In genomic region chr6:145249291-145250184, GRCm38 (mm10) we compare ENCODE assay signal across 8 mouse cellular contexts. TPM values are rescaled to one million over a fixed set of nuclear protein-coding genes. Genes with fewer than 3 reads are reported as not detected.
DNase-seq lines count a peak whose midpoint lies in the region; ATAC-seq lines count a peak whose summit lies in the region.

No protein-coding gene starts in this region.

- no peaks in the 10 kb centered on the region for H3K27me3 ChIP-seq in hindbrain, embryonic 16.5 days (replicated peaks; ENCODE audit: control insufficient read depth, insufficient read depth, low read length)
- no peaks in the 10 kb centered on the region for H3K27me3 ChIP-seq in megakaryocyte, embryonic 14.5 days (replicated peaks)

- 0 out of 2 replicates have a peak, but pooled peaks cover 2% of the 10 kb centered on the region for H3K36me3 ChIP-seq in hindbrain, embryonic 16.5 days (ENCODE audit: control insufficient read depth, insufficient read depth, low read length)
- peaks cover 31% of the 10 kb centered on the region for H3K36me3 ChIP-seq in megakaryocyte, embryonic 14.5 days (replicated peaks; ENCODE audit: low read length)

- peaks cover 13% of the 10 kb centered on the region for H3K4me1 ChIP-seq in hindbrain, embryonic 16.5 days (ENCODE audit: control insufficient read depth, insufficient read depth, low read depth, low read length)
- H3K4me1 ChIP-seq in megakaryocyte, embryonic 14.5 days, result peaks cover 69% of the 10 kb centered on the region

- under 1% methylated on average over 77 of the region's 124 CpGs for WGBS in hindbrain, embryonic 16.5 days

- intact Hi-C loops in left cerebral cortex, postnatal 14 days (cut with DNase I), result loop anchor here (2.0 kb wide), 2 partner anchors 53 to 91 kb away; no protein-coding TSS in a partner anchor

- H3K9me3 ChIP-seq in hindbrain, embryonic 16.5 days (ENCODE audit: control insufficient read depth, low read length), result no peaks in the 10 kb centered on the region
- H3K9me3 ChIP-seq in megakaryocyte, embryonic 14.5 days, result no peaks in the 10 kb centered on the region

- peak; percentile 57 for ATAC-seq in hindbrain, embryonic 16.5 days

- H3K4me3 ChIP-seq in hindbrain, embryonic 16.5 days (ENCODE audit: low read length), result peak overlapping the region; percentile 90
- H3K4me3 ChIP-seq in megakaryocyte, embryonic 14.5 days (replicated peaks), result peak overlapping the region; percentile 98

- peak; percentile 73 to 88 for DNase-seq in adrenal gland, adult (ENCODE audit: inconsistent age in 2 of 2, low spot score in 1 of 2)
- peak; percentile 61 to 64 for DNase-seq in cerebellum, postnatal 36 days
- peak; percentile 25 to 45 for DNase-seq in frontal cortex, postnatal 36 days (ENCODE audit: low spot score in 2 of 2)
- peak; percentile 16 to 36 for DNase-seq in left cerebral cortex, postnatal 14 days (ENCODE audit: low spot score in 2 of 2)
- peak; percentile 60 to 63 for DNase-seq in right cerebral cortex, postnatal 10 days (ENCODE audit: low spot score in 2 of 2)
- peak; percentile 37 to 40 for DNase-seq in urinary bladder, postnatal 36 days (ENCODE audit: low spot score in 2 of 2)

- H3K27ac ChIP-seq in hindbrain, embryonic 16.5 days (ENCODE audit: low read depth, low read length), result peak overlapping the region; percentile 91

- H3K4me2 ChIP-seq in hindbrain, embryonic 16.5 days (ENCODE audit: low read length), result peak overlapping the region; percentile 67

- H3K9ac ChIP-seq in hindbrain, embryonic 16.5 days (ENCODE audit: low read depth, low read length), result peak overlapping the region; percentile 97

RNA-seq across cellular contexts. Expression of gene Kras, which starts 0.5 kb away (rescaled TPM):
- 77.7 and 86.0 TPM in 2 replicates for polyA plus RNA-seq in hindbrain, embryonic 16.5 days (2015; fragmentation: Nextera tagmentation; extraction: Ambion mirVana)
- 10 to 100 TPM; 78.4 to 82.1 TPM for total RNA-seq in left cerebral cortex, postnatal 14 days (2021)
- polyA plus RNA-seq in megakaryocyte, embryonic 14.5 days (2012; ENCODE audit: insufficient read depth, low replicate concordance), result 27.2 and 54.3 TPM in 2 replicates

RNA-seq across cellular contexts. Expression of gene Etfrf1, which starts 38.6 kb away (rescaled TPM):
- 26.7 and 27.1 TPM in 2 replicates for polyA plus RNA-seq in hindbrain, embryonic 16.5 days (2015; fragmentation: Nextera tagmentation; extraction: Ambion mirVana)
- total RNA-seq in left cerebral cortex, postnatal 14 days (2021), result 10 to 100 TPM; 20.8 to 22.4 TPM
- polyA plus RNA-seq in megakaryocyte, embryonic 14.5 days (2012; ENCODE audit: insufficient read depth, low replicate concordance), result not detected in 2 replicates

RNA-seq across cellular contexts. Expression of gene Casc1, which starts 38.7 kb away (rescaled TPM):
- 1.1 and 1.6 TPM in 2 replicates for polyA plus RNA-seq in hindbrain, embryonic 16.5 days (2015; fragmentation: Nextera tagmentation; extraction: Ambion mirVana)
- total RNA-seq in left cerebral cortex, postnatal 14 days (2021), result 1 to 10 TPM; 1.5 to 1.6 TPM
- polyA plus RNA-seq in megakaryocyte, embryonic 14.5 days (2012; ENCODE audit: insufficient read depth, low replicate concordance), result 0.22 and 0.50 TPM in 2 replicates

Comparison
In these comparisons a context has a peak if more than half of its experiments do, and no peak if none do; other contexts are left out.
1. Peak in every context shown above with its lines: DNase-seq, ATAC-seq, H3K4me3 ChIP-seq and H3K27ac ChIP-seq.
2. DNase-seq: peak in every context shown above with its lines; median percentile 80 in adrenal gland, adult; 62 in cerebellum, postnatal 36 days; 62 in right cerebral cortex, postnatal 10 days; 38 in urinary bladder, postnatal 36 days; 35 in frontal cortex, postnatal 36 days; 26 in left cerebral cortex, postnatal 14 days.
3. RNA of gene Etfrf1, which starts 38.6 kb away (polyA plus RNA-seq): 26.7 to 27.1 TPM in hindbrain, embryonic 16.5 days; not detected in megakaryocyte, embryonic 14.5 days; every median in the first group is over 10 times any median in the second.